Mouse (Mus musculus) limb, embryonic 11.5 days (tissue): ENCODE measurements at regions not wholly inside any gene's neighbourhood (a gene's known extent, or its start where the extent isn't known, plus 50 kb on each side); places are given as distances from the start of the nearest gene placed in this dataset.

Experiments used
- ATAC-seq: fragments of 200-750 bp; cut with Nextera tagmentation; 2 replicates; pipeline ENCODE4 v1.8.0; 2017; ENCODE audit warnings: low read depth; ENCODE audit not compliant: insufficient number of reproducible peaks, low FRiP score, low TSS enrichment
- DNase-seq: peaks from one replicate; pipeline ENCODE4 v3.0.0-alpha.2; 2015; ENCODE audit warnings: low spot score
- H3K27ac ChIP-seq: fragments of 300-500 bp; sonication (generic); replicated peaks from 2 replicates; pipeline ENCODE4 v1.5.1; 2014; ENCODE audit warnings: low read depth, mild to moderate bottlenecking, low read length
- H3K27me3 ChIP-seq: fragments of 300-500 bp; sonication (generic); 2 replicates; pipeline ENCODE4 v1.6.1; 2014; ENCODE audit warnings: mild to moderate bottlenecking, low read length, mixed read lengths; ENCODE audit not compliant: control insufficient read depth, insufficient read depth
- H3K36me3 ChIP-seq: fragments of 300-500 bp; sonication (generic); 2 replicates; pipeline ENCODE4 v1.6.1; 2014; ENCODE audit warnings: mild to moderate bottlenecking, low read length, moderate library complexity, mixed read lengths; ENCODE audit not compliant: control insufficient read depth, insufficient read depth
- H3K4me1 ChIP-seq: fragments of 300-500 bp; sonication (generic); 2 replicates; pipeline ENCODE4 v1.6.1; 2014; ENCODE audit warnings: low read length, mixed read lengths; ENCODE audit not compliant: control insufficient read depth, insufficient read depth
- H3K4me2 ChIP-seq: fragments of 300-500 bp; sonication (generic); 2 replicates; pipeline ENCODE4 v1.6.1; 2014; ENCODE audit warnings: low read depth, mild to moderate bottlenecking, moderate library complexity; ENCODE audit not compliant: severe bottlenecking
- H3K4me3 ChIP-seq: fragments of 300-500 bp; sonication (generic); 2 replicates; pipeline ENCODE4 v1.5.1; 2014; ENCODE audit warnings: low read depth, low read length
- H3K9ac ChIP-seq: fragments of 300-500 bp; sonication (generic); 2 replicates; pipeline ENCODE4 v1.6.1; 2014; ENCODE audit warnings: mild to moderate bottlenecking, low read length
- H3K9me3 ChIP-seq: fragments of 300-500 bp; sonication (generic); 2 replicates; pipeline ENCODE4 v1.6.1; 2016; ENCODE audit warnings: low read length; ENCODE audit not compliant: control insufficient read depth
- WGBS: fragments of 180-500 bp; shearing (Covaris S2); extraction: QIAGEN DNeasy Blood & Tissue Kit; methylation state at CpG from one replicate; pipeline ENCODE4 v1.1.7; 2014; 5-methylcytosine and 5-hydroxymethylcytosine counted together

DNA sequence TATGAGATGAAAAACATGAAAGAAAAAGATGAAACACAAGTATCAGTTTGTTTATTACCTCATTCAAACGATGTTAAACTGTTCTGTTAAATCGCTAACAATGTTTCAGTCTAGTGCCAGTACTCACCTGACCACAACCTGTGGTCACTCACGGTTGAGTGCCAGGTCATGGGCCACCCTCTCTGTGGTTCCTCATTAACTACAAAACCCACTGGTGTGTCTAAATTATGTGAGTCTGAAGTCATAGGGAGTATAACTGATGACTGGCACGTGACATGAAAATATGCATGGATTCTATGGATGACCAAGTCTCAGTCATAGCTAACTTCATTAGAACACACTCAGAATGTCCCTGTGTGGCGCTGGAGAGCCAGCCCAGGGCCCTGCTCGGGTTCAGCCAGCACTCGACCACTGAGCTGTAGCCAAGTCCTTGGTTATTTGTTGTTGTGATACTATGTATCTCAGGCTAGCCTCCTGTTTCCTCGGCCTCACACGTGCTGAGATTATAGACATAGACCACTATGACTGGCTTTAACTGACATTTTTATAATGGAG, 89.8 kb downstream of the Erv3 start:
- H3K27ac ChIP-seq: no peak overlapping the region
- H3K4me2 ChIP-seq: no peak overlapping the region
- no peak overlapping the region for H3K9ac ChIP-seq
- DNase-seq (no peak), ATAC-seq (no peak)
- no peak overlapping the region for H3K4me3 ChIP-seq
- 81% methylated on average over 9 of the region's 9 CpGs for WGBS
- H3K4me1 ChIP-seq: no peaks in the 10 kb centered on the region
- H3K9me3 ChIP-seq: peaks cover 2% of the 10 kb centered on the region; the same call in 1 of the 2 replicates
- H3K36me3 ChIP-seq: no peaks in the 10 kb centered on the region
- H3K27me3 ChIP-seq: no peaks in the 10 kb centered on the region

GRCm38 (mm10) chr2:131766500-131766899, 93.0 kb downstream of the Erv3 start:
- WGBS: 93% methylated on average over 9 of the region's 9 CpGs
- ATAC-seq: no peak

DNA sequence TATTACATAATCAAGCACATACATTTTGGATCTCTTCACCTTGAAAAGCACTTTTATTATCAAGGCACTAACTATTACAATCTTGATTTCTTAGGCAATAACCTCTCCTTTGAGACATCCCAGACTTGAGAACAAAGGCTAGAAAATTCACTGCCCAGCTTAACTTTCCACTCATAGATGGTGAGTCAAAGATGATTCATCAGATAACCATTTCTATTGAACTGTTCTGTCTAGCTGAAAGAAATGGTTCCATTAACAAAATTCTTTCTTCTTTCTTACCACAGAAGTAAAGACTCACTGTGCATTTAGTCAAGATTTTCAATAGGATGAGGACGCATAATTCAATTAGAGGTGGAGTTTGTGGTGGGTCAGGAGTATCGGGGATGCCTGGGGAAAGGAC, 98.0 kb downstream of the Erv3 start:
- H3K27ac ChIP-seq: no peak overlapping the region
- no peaks in the 10 kb centered on the region for H3K27me3 ChIP-seq
- no peak overlapping the region for H3K9ac ChIP-seq
- ATAC-seq (no peak), DNase-seq (no peak)
- no peaks in the 10 kb centered on the region for H3K4me1 ChIP-seq
- WGBS: 91% methylated on average over 2 of the region's 2 CpGs
- no peak overlapping the region for H3K4me2 ChIP-seq
- H3K9me3 ChIP-seq: no peaks in the 10 kb centered on the region
- no peaks in the 10 kb centered on the region for H3K36me3 ChIP-seq
- no peak overlapping the region for H3K4me3 ChIP-seq

More at GRCm38 (mm10) chr2:131766500-131766899, 93.0 kb downstream of the Erv3 start:
- H3K27me3 ChIP-seq: no peaks in the 10 kb centered on the region
- no peak for DNase-seq
- no peak overlapping the region for H3K27ac ChIP-seq
- H3K4me3 ChIP-seq: no peak overlapping the region
- peaks cover 2% of the 10 kb centered on the region; the same call in 1 of the 2 replicates for H3K9me3 ChIP-seq
- H3K4me1 ChIP-seq: no peaks in the 10 kb centered on the region
- H3K9ac ChIP-seq: no peak overlapping the region
- H3K36me3 ChIP-seq: no peaks in the 10 kb centered on the region
- H3K4me2 ChIP-seq: no peak overlapping the region

DNA sequence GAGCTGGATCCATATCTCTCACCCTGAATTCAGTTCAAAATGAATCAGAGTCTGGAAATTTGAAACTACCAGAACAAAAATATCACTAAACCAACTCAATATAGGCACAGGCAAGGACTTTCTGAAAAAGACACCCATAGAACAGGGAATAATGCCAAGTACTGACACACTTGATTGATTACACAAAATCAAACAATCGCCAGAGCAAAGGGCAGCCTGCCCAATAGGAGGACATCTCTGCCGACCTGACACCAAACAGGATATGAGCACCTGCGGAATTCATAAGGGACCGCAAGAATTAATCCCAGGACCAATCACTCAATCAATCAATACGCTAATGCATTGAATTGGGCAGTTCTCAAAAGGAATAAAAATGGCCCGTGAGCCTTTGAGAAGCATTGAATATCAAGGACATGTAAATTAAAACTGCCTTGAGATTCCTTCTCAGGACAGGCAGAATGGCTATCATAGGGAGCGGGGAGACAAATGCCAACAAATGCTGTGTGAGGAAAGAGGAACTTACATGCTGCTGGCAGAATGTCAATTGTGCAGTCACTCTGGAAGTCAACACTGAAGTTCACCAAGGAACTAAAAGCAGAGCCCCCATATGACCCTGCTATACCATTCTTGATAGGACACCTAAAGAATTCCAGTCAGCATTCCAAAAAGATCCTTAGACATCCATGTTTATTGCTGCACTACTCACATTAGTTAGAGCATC, 102.2 kb downstream of the Erv3 start:
- no peak overlapping the region for H3K27ac ChIP-seq
- DNase-seq: no peak
- no peaks in the 10 kb centered on the region for H3K4me1 ChIP-seq
- no peaks in the 10 kb centered on the region for H3K27me3 ChIP-seq
- H3K4me3 ChIP-seq: no peak overlapping the region
- WGBS: 79% methylated on average over 7 of the region's 7 CpGs
- no peaks in the 10 kb centered on the region for H3K9me3 ChIP-seq
- no peak for ATAC-seq
- H3K36me3 ChIP-seq: no peaks in the 10 kb centered on the region
- H3K9ac ChIP-seq: no peak overlapping the region
- H3K4me2 ChIP-seq: no peak overlapping the region

DNA sequence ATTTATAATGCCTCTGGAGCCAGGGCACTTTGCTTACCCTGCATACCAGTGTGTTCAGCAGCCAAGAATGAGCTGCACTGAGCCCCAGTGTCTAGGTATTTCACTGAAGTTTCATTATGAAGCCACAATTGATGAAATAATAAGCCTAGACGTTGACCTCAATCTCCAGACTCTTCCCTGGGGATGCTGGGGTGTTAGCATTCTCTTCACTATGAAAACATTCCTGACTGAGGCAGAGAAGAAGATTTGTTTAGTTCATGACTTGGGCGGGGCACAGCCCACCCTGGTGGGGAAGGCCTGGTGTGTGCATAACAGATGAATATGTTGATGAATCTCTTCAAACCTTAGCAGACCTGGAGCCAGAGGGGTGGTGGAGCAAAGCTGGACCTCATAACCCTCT, 104.4 kb downstream of the Erv3 start:
- H3K4me2 ChIP-seq: no peak overlapping the region
- DNase-seq (no peak), ATAC-seq (no peak)
- no peaks in the 10 kb centered on the region for H3K27me3 ChIP-seq
- H3K27ac ChIP-seq: no peak overlapping the region
- H3K36me3 ChIP-seq: no peaks in the 10 kb centered on the region
- 83% methylated on average over 2 of the region's 2 CpGs for WGBS
- no peak overlapping the region for H3K9ac ChIP-seq
- no peaks in the 10 kb centered on the region for H3K4me1 ChIP-seq
- no peak overlapping the region for H3K4me3 ChIP-seq
- H3K9me3 ChIP-seq: no peaks in the 10 kb centered on the region

GRCm38 (mm10) chr2:131753436-131753835, 106.1 kb downstream of the Erv3 start:
- ATAC-seq: no peak
- no peak overlapping the region for H3K4me3 ChIP-seq

DNA sequence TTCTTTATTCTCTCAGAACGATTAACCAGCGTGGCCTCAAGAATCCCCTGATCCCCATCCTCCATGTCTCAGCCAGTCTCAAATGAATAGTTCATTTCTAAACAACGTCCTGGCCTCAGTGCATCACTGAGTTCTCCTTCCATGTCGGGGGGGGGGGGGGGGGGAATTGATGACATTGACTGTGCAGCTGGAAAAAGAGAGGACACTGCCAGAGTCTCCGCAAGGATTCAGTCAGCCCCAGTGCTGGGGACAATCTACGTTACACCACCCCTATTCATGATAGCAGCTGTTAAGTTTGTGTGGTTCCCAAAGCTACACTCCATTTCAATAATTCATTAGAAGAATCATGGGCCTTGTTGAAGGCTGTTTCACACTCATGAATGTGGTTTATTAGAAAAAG, 108.9 kb downstream of the Erv3 start:
- Histone ChIP-seq H3K4me1 (no peaks in the 10 kb centered on the region), H3K27ac (no peak overlapping the region), H3K27me3 (no peaks in the 10 kb centered on the region), H3K9ac (no peak overlapping the region), H3K4me2 (no peak overlapping the region), H3K36me3 (no peaks in the 10 kb centered on the region), H3K9me3 (no peaks in the 10 kb centered on the region), H3K4me3 (no peak overlapping the region)
- no peak for ATAC-seq
- WGBS: 78% methylated on average over 6 of the region's 6 CpGs
- no peak for DNase-seq

More at GRCm38 (mm10) chr2:131753436-131753835, 106.1 kb downstream of the Erv3 start:
- Histone ChIP-seq H3K9ac (no peak overlapping the region), H3K27ac (no peak overlapping the region), H3K4me2 (no peak overlapping the region), H3K27me3 (no peaks in the 10 kb centered on the region), H3K9me3 (no peaks in the 10 kb centered on the region), H3K36me3 (no peaks in the 10 kb centered on the region), H3K4me1 (no peaks in the 10 kb centered on the region)
- DNase-seq: no peak
- WGBS: 75% methylated on average over 2 of the region's 2 CpGs

DNA sequence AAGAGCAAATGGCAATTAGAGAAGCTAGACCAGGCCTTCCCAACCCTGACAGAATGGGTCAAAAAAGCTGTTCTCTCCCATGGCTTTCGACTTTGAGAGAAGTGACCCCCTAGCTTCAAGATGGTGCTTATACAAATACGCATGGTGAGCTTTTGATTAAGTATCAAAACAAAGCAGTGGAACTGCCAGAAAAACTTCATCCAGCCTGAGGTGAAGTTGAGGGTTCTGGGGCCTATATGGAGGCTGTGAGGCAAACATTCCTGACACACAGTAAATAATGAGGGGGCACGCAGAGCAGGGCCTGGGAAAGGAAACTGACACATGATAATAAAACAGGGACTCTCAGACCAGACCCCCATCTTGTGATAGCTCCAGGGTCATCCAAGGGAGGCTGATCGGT, 109.3 kb downstream of the Erv3 start:
- ATAC-seq (no peak), DNase-seq (no peak)
- no peaks in the 10 kb centered on the region for H3K9me3 ChIP-seq
- no peak overlapping the region for H3K9ac ChIP-seq
- H3K27ac ChIP-seq: no peak overlapping the region
- no peaks in the 10 kb centered on the region for H3K36me3 ChIP-seq
- H3K27me3 ChIP-seq: no peaks in the 10 kb centered on the region
- no peaks in the 10 kb centered on the region for H3K4me1 ChIP-seq
- H3K4me2 ChIP-seq: no peak overlapping the region
- WGBS: 71% methylated on average over 4 of the region's 4 CpGs
- H3K4me3 ChIP-seq: no peak overlapping the region

- H3K4me1 ChIP-seq: no peaks in the 10 kb centered on the region
- H3K4me2 ChIP-seq: no peak overlapping the region
- H3K9ac ChIP-seq: no peak overlapping the region
- no peaks in the 10 kb centered on the region for H3K9me3 ChIP-seq
- H3K27ac ChIP-seq: no peak overlapping the region
- H3K4me3 ChIP-seq: no peak overlapping the region
- DNase-seq (no peak), ATAC-seq (no peak)
- H3K27me3 ChIP-seq: no peaks in the 10 kb centered on the region
- H3K36me3 ChIP-seq: no peaks in the 10 kb centered on the region
- WGBS: 86% methylated on average over 3 of the region's 3 CpGs
These were observed 109.8 kb downstream of the Erv3 start for GRCm38 (mm10) chr2:131749746-131750145.
